Mouse (Mus musculus) neural tube, postnatal 0 days (tissue): ENCODE data around the gene Gba. TPM values are rescaled to one million over a fixed set of nuclear protein-coding genes. Genes with fewer than 3 reads are reported as not detected.

Source experiments
- microRNA counts: library from miRNA; unstranded; fragments of <30 nt; microRNA quantifications from one replicate; lab custom pipeline; 2015
- microRNA-seq: library from miRNA; unstranded; fragments of <30 nt; microRNA quantifications from one replicate; pipeline ENCODE4, GENCODE M21; 2016
- polyA plus RNA-seq: library from polyadenylated mRNA; unstranded; fragments of >200 nt; fragmentation: Nextera tagmentation; extraction: Ambion mirVana; gene quantifications from 2 replicates; pipeline ENCODE4 v1.2.1, GENCODE M21; 2015

The Gba gene
- polyA plus RNA-seq: 44.1 and 48.5 TPM in 2 replicates

DNA sequence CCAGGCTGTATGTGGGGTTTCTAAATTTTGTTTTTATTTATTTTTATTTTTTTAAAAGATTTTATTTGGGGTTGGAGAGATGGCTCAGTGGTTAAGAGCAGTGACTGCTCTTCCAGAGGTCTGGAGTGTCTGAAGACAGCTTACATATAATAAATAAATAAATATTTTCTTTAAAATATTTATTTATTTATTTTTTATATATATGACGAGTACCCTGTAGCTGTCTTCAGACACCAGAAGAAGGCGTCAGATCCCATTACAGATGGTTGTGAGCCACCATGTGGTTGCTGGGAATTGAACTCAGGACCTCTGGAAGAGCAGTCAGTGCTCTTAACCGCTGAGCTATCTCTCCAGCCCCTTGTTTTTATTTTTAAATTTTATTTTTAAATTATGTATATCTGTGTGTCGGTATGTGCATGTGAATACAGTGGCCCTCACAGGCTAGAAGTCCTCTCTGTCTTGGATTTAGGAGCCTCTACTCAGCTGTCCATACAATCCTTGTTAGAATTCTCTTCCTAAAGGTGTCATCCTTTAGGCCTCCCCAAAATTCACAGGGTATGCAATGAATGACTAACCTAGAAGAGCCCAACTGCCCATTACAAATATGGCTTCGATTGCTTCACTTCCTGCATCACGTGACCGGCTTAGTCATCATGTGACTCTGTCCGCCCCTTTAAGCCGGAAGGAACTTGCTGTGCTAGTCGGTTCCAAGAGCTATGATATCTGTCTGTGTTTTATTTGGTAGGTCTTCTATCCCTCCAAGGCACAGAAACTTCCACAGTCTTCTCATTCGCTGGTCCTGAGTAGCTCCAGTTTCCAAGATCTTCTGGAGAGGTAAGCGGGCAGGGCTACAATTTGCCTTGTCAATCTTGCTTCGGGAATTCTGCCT is at the start of gene Gba:
Gene Gba (plus strand): TSS at position 676 of the 889 bp plus-strand sequence.

DNA sequence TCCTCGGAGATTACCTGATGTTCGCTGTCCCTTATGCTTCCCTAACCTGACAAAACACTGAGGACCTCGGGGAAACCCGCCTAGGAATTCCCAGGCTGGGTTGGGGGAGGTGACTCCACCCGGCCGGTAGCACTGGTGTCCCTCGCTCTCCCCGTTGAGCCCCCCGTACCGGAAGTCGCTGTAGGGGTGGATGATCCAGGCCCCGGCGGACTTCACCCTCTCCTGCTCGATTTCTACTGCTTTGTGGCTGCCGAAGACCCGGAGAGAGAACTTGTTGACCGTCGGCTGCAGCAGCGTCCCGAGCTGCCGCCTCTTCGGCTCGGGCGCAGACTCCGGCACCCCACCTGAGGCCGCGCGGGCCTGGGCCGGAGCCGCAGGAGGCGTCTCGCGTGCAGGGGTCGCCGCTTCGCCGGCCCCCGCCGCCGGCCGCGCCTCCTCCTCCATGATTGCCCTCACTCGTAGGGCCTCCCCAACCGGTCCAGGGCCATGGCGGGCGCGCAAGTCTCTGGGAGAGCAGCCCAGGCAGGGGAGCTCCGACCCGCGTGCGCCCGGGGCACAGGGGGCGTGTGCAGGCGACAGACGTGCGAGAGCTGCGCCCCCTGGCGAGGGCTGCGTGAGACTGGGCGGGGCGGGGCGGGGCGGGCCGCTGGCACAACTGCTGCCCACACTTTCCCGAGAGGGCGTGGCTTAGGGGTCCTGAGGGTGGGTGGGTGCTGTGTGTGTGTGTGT is 42.9 kb upstream of the Gba start, which contains the start of gene Hcn3:
Gene Hcn3 (minus strand): TSS at position 581 of the 729 bp plus-strand sequence.

DNA sequence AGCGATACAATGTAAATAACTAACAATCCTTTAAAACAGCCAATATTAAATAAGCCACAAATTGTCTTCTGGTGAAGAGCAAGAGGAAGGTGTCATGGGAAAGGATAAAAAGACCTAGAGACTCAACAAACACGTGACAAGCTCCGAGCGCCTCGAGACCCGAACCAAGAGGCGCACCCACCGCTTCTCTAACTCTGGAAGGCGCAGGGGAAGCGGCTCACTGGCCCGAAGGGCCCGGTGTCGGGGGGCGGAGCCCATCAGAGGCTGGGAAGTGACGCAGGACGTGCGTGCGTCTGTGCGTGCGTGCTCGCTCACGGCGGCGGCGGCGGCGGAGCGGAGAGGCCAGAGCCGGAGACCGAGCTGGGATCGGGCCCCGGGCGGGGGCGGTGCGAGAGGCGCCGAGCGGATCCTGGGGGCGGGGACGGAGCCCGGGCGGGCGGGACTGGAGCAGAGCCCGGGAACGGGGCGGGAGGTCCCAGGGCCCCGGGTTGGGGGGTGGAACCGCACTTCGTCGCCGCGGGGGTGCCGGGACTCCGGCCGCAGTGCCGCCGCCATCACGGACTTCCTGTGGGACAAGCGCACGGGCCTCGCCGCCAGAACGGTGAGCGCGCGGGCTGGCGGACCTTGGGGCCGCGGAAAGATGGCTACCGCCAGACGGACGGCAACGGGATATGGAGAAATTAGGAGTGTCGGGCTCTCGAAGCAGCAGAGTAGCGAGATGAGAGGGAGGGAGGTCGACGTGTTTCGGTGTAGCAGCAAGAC is 38.0 kb upstream of the Gba start, which contains the start of gene Clk2:
Gene Clk2 (plus strand): TSS at position 290 of the 762 bp plus-strand sequence.

DNA sequence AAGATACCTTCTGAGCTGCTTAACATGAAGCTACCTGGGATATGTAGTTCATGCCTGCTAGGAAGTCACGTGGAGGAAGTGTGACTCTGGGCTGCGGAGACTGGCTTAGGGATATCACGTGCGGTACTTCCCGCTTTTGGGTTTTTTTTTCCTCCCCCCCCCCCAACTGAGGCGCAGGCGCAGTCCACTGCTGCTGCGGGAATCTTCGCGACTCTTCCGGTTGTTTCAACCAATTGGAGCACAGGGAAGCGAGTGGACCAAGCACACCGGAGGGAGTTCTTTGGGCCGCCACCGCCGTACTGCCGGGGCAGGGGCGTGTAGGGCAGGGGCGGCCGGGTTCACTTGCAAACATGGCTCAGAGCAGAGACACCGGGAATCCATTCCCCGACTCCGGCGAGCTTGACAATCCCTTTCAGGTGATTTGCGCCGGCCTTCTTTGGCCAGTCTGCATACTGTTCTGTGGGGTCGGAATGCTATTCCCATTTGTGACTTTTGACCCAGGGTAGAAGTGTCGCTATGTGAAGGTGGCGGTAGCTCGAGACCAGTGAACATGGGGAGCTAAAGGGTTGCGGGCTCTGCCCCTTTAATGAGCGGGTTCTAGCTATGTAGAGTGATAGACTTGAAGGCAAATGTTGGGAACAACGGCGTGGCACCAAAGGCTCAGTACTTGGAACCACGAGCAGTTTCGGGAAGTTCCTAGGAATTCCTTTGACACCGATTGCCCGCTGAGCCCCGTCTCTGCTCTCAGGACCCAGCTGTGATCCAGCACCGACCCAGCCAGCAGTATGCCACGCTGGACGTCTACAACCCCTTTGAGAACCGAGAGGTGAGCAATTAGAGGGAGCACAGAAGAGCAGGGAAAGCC is 25.3 kb upstream of the Gba start, which contains the start of gene Scamp3:
Gene Scamp3 (plus strand): TSS at position 232 of the 865 bp plus-strand sequence.

DNA sequence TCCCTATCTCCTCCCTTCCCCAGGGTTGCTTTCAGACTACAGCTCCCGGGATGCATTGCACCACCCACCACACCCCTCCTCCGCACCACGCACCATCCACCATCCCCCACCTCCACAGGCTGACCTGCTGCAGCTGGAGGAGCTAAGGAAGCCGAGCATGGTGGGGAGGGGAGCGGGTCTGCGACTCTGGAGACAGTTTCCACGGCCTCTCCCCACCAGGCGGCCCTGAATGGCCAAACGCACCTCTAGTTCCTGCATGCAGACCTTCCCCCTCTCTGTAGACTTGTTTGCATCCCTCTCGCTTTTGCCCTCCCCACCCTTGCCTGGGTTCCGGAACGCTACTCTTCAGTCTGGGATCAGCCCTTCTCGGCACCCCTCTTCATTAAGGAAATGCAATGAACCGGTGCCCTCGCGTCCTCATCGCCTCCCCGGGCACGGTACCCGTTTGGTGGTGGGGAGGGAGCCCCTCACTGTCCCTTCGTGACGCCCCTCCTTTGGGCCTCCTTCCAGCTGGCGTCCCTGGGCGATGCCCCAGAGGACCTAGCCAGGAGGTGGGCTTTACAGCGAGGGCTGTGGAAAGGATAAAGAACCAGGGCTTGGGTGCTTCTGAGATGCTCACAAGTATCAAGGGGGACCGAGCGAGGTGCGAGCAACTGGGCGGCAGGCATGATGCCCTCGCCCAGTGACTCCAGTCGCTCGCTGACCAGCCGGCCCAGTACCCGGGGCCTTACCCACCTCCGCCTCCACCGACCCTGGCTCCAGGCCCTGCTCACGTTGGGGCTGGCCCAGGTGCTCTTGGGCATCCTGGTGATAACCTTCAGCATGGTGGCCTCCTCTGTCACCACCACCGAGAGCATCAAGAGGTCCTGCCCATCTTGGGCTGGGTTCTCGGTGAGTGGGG is 19.4 kb upstream of the Gba start, which contains the start of gene Fam189b:
Gene Fam189b (plus strand): TSS at position 86 of the 901 bp plus-strand sequence.

DNA sequence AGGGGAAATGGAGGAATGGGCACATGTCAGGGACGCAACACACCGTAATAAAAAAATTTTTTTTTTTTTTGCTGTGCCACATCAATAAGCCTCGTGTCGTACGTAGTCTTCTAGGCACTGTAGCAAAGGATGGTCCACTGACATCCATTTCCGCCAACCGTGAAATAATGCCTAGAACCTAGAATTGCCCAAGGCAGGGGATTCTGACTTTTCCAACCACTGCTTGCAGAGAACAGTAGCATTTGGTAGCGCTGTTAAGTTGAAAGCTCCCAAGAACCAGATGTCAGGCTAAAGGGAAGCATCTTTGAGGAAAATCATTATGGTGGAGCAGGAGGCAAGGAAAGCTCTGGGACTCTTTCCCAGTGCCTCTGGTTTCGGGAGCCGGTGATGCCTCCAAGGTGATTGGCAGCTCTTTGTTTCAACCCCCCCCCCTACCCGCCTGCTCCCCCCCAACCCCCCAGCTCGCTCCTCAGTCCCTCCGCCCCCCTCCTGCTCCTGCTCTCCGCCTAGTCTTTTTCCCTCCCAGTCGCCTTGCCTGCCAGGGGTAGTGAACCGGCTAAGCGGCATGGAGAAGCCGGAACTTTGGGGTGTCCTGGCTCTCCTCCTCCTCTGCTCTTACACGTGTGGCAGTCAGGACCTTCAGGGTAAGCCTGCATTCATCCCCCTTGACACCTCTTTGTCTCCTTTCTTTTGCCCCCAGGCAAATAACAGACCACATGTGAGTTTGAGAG is 12.1 kb downstream of the Gba start, which contains the start of gene Thbs3:
Gene Thbs3 (plus strand): TSS at position 500 of the 731 bp plus-strand sequence.

DNA sequence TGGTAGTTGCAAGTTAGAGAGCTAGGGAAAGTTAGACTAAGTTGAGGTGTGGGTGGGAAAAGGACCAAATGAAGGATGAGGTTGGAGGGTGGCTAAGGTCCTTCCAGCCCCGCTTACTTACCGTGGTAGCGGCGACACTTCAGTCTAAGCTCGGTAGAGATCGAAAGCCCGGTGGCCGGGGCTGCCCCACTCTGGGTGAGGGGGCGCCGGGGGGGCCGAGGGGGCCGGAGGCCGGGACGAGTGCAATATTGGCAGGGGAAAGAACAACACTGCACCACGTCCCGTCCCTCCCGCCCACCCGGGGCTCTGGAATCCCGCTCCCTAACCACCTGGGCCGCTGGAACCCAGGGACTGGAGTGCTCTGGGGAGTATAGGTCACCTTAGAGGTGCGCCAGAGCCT is 24.2 kb downstream of the Gba start, which contains the start of gene Mtx1:
Gene Mtx1 (minus strand): TSS at position 189 of the 400 bp plus-strand sequence.

DNA sequence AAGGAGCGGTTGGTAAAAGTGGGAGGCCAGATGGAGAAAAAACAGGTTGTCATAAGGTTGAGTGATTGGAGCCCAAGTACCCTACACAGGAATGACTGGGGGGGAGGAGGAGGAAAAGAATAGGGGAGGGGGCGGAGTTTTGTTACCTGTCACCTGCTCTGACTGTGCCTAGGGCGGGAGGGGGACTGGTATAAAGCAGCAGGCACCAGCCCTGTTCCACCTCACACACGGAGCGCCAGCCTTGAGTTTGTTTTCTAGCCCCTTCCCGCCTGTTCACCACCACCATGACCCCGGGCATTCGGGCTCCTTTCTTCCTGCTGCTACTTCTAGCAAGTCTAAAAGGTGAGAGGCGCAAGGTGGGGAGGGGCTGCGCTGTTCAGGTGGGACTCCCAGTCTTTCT is 26.1 kb downstream of the Gba start, which contains the start of gene Muc1:
Gene Muc1 (plus strand): TSS at position 222 of the 400 bp plus-strand sequence.

DNA sequence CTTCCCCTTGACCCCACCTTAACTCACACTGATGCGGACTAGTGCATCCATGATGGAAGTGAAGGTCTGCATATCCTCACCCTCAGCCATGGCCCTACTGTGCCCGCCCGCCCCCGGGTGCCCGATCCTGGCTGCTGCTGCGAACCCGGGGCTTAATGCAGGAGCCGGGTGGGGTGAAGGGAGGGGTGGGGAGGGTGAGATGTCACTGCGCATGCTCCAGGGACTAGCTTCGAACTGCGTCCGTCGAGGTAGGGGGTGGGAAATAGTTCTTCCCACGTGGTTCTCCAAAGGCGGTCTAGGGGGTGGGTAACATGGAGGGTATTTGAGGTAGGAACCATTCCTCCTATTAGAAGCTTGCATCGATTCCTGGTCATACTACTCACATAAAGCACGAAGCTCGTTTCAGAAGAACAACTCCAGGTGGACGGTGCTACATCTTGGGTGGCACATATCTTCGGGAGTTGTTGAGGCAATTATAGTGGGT is 43.0 kb downstream of the Gba start, which contains the start of gene Krtcap2:
Gene Krtcap2 (plus strand): TSS at position 279 of the 484 bp plus-strand sequence.

DNA sequence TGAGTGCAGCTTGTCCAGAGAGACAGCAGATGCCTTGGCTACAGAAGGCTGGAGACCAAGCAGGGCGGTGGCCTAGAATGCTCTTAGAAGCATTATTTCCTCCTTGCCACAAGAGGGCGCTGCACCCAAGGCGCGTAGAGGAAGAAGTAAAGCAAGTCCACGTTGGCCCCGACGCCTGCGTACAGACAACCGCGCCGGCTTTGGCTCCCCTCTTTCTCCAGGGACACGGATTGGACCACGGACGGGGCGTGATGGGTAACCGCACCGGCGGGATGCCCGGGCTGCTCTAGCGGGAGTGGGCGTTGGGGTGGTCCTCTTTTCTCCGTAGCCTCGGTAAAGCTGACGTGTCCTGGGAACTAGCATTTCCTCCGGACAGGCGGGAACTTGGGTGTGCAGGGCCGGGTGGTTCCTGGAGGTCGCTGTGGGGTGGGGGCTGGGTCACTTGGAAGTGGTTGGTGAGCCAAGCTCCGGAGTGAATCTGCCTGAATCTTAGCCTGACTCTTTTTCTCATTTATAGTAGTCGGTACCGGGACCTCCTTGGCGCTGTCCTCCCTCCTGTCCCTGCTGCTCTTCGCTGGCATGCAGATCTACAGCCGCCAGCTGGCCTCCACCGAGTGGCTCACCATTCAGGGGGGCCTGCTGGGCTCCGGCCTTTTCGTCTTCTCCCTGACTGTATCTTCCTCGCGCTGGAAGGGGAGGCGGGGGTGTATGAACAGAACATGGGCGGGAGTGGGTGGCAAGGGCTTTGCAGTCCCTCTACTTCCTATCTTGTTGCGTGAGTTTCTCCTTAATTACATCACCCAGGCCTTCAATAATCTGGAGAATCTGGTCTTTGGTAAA is 43.8 kb downstream of the Gba start, which contains the start of gene Trim46:
Gene Trim46 (minus strand): TSS at position 49 of the 840 bp plus-strand sequence.

MicroRNA genes within 50 kb of the gene (microRNA counts, 519-probe panel; counts per million panel counts)
- 3,231 counts per million, percentile 17 among the panel's probes with 10 or more counts for microRNA mmu-miR-92b (lab: Ali Mortazavi, UCI)

Small RNA genes within 50 kb of the gene (microRNA-seq; reads per million reads assigned to microRNA genes)
- gene Mir92b: 1,755 reads per million, percentile 80 among the genes with 10 or more reads in this experiment

Other genes with a start within 250 kb of the Gba start
- gene Rusc1, start 109.6 kb upstream of the Gba start, polyA plus RNA-seq: 99.3 and 116 TPM in 2 replicates
- gene Gm43738, start 101.8 kb upstream of the Gba start, polyA plus RNA-seq: not detected in 2 replicates
- gene Fdps, start 101.0 kb upstream of the Gba start, polyA plus RNA-seq: 365 and 386 TPM in 2 replicates
- 0.05 and 0.23 TPM in 2 replicates for gene Pklr, start 66.8 kb upstream of the Gba start, polyA plus RNA-seq
- gene Hcn3, start 42.7 kb upstream of the Gba start, polyA plus RNA-seq: 33.7 and 44.1 TPM in 2 replicates
- 18.0 and 20.4 TPM in 2 replicates for gene Clk2, start 38.1 kb upstream of the Gba start, polyA plus RNA-seq
- gene Scamp3, start 25.5 kb upstream of the Gba start, polyA plus RNA-seq: 157 and 167 TPM in 2 replicates
- 32.2 and 35.7 TPM in 2 replicates for gene Fam189b, start 19.8 kb upstream of the Gba start, polyA plus RNA-seq
- gene Thbs3, start 12.3 kb downstream of the Gba start, polyA plus RNA-seq: 43.9 and 50.6 TPM in 2 replicates
- 160 and 167 TPM in 2 replicates for gene Mtx1, start 24.2 kb downstream of the Gba start, polyA plus RNA-seq
- gene Muc1, start 26.1 kb downstream of the Gba start, polyA plus RNA-seq: 0.67 and 1.2 TPM in 2 replicates
- 272 and 290 TPM in 2 replicates for gene Krtcap2, start 43.0 kb downstream of the Gba start, polyA plus RNA-seq
- gene Trim46, start 43.4 kb downstream of the Gba start, polyA plus RNA-seq: 48.0 and 58.9 TPM in 2 replicates
- gene Dpm3, start 56.4 kb downstream of the Gba start, polyA plus RNA-seq: 131 and 136 TPM in 2 replicates
- gene Slc50a1, start 67.6 kb downstream of the Gba start, polyA plus RNA-seq: 56.5 and 58.8 TPM in 2 replicates
- gene Efna1, start 78.2 kb downstream of the Gba start, polyA plus RNA-seq: 7.1 and 9.8 TPM in 2 replicates
- gene Efna3, start 120.0 kb downstream of the Gba start, polyA plus RNA-seq: 90.5 and 99.5 TPM in 2 replicates
- 2.2 and 2.3 TPM in 2 replicates for gene Efna4, start 135.1 kb downstream of the Gba start, polyA plus RNA-seq
- gene Adam15, start 147.1 kb downstream of the Gba start, polyA plus RNA-seq: 77.7 and 84.5 TPM in 2 replicates
- 0.26 and 0.42 TPM in 2 replicates for gene Dcst2, start 159.0 kb downstream of the Gba start, polyA plus RNA-seq
- gene Dcst1, start 162.3 kb downstream of the Gba start, polyA plus RNA-seq: 1.4 and 1.6 TPM in 2 replicates
- gene Zbtb7b, start 191.8 kb downstream of the Gba start, polyA plus RNA-seq: 1.1 and 1.4 TPM in 2 replicates
- gene Lenep, start 199.9 kb downstream of the Gba start, polyA plus RNA-seq: not detected in 2 replicates
- 22.5 and 26.6 TPM in 2 replicates for gene Flad1, start 208.9 kb downstream of the Gba start, polyA plus RNA-seq
- 65.2 and 67.0 TPM in 2 replicates for gene Cks1b, start 215.5 kb downstream of the Gba start, polyA plus RNA-seq
- gene Shc1, start 215.5 kb downstream of the Gba start, polyA plus RNA-seq: 13.9 and 16.1 TPM in 2 replicates
- 33.8 and 34.4 TPM in 2 replicates for gene Pygo2, start 227.3 kb downstream of the Gba start, polyA plus RNA-seq
- 25.3 and 29.2 TPM in 2 replicates for gene Pbxip1, start 233.8 kb downstream of the Gba start, polyA plus RNA-seq